Mouse (Mus musculus) MEL (cell line): ENCODE results near the gene Suclg2.

Experiments
- CHD1 ChIP-seq: IDR thresholded peaks from 2 replicates; pipeline ENCODE4 v1.6.1; 2012; ENCODE audit warnings: low read depth, mild to moderate bottlenecking, inconsistent platforms, low read length, improper control_type of control experiment
- CTCF ChIP-seq, 3 experiments: IDR thresholded peaks in 2 of 3; conservative IDR thresholded peaks in 1 of 3; 2 replicates each; pipeline ENCODE4 v1.5.1; 2011 to 2012; ENCODE audit warnings: low read length in 3 of 3, low read depth in 2 of 3, mild to moderate bottlenecking in 2 of 3, improper control_type of control experiment in 1 of 3, inconsistent platforms in 1 of 3, mixed read lengths in 1 of 3, moderate library complexity in 1 of 3; ENCODE audit not compliant: control insufficient read depth in 1 of 3, insufficient read depth in 1 of 3, poor library complexity in 1 of 3, severe bottlenecking in 1 of 3
- EP300 ChIP-seq, 2 experiments: IDR thresholded peaks; 2 replicates each; pipeline ENCODE4 v1.6.1; 2011; ENCODE audit warnings: improper control_type of control experiment in 2 of 2, low read length in 2 of 2, low read depth in 1 of 2, mild to moderate bottlenecking in 1 of 2
- ETS1 ChIP-seq: IDR thresholded peaks from 2 replicates; pipeline ENCODE4 v1.6.1; 2012; ENCODE audit warnings: low read depth, mild to moderate bottlenecking, inconsistent platforms, low read length, improper control_type of control experiment, moderate library complexity
- GABPA ChIP-seq: IDR thresholded peaks from 2 replicates; pipeline ENCODE4 v1.6.1; 2012; ENCODE audit warnings: low read depth, mild to moderate bottlenecking, inconsistent platforms, low read length, improper control_type of control experiment, moderate library complexity
- MAFK ChIP-seq: IDR thresholded peaks from 2 replicates; pipeline ENCODE4 v1.6.1; 2011; ENCODE audit warnings: low read depth, mild to moderate bottlenecking, low read length, improper control_type of control experiment, borderline replicate concordance
- NRF1 ChIP-seq: IDR thresholded peaks from 2 replicates; pipeline ENCODE4 v1.6.1; 2014; ENCODE audit warnings: low read depth, mild to moderate bottlenecking, inconsistent platforms, low read length, improper control_type of control experiment, moderate library complexity; ENCODE audit not compliant: poor library complexity, insufficient read depth, severe bottlenecking
- POLR2A ChIP-seq, 2 experiments: IDR thresholded peaks; 2 replicates each; pipeline ENCODE4 v1.6.1; 2011 to 2012; ENCODE audit warnings: low read length in 2 of 2, mild to moderate bottlenecking in 2 of 2, control low read depth in 1 of 2, improper control_type of control experiment in 1 of 2, low read depth in 1 of 2, moderate library complexity in 1 of 2; ENCODE audit not compliant: control insufficient read depth in 1 of 2, insufficient read depth in 1 of 2, poor library complexity in 1 of 2
- POLR2AphosphoS2 ChIP-seq: IDR thresholded peaks from 2 replicates; pipeline ENCODE4 v1.6.1; 2011; ENCODE audit warnings: low read length, improper control_type of control experiment
- RAD21 ChIP-seq: IDR thresholded peaks from 2 replicates; pipeline ENCODE4 v1.6.1; 2011; ENCODE audit warnings: mild to moderate bottlenecking, low read depth, low read length, improper control_type of control experiment
- SMC3 ChIP-seq: IDR thresholded peaks from 2 replicates; pipeline ENCODE4 v1.6.1; 2011; ENCODE audit warnings: low read depth, low read length, improper control_type of control experiment
- TAL1 ChIP-seq: IDR thresholded peaks from 2 replicates; pipeline ENCODE4 v1.6.1; 2012; ENCODE audit warnings: mild to moderate bottlenecking, inconsistent platforms, low read length, moderate library complexity, mixed read lengths
- USF1 ChIP-seq: IDR thresholded peaks from 2 replicates; pipeline ENCODE4 v1.6.1; 2014; ENCODE audit warnings: low read depth, mild to moderate bottlenecking, inconsistent platforms, low read length, improper control_type of control experiment, moderate library complexity
- USF2 ChIP-seq, 2 experiments: IDR thresholded peaks; 2 replicates each; pipeline ENCODE4 v1.6.1; 2011 to 2012; ENCODE audit warnings: improper control_type of control experiment in 2 of 2, low read length in 2 of 2, borderline replicate concordance in 1 of 2, inconsistent platforms in 1 of 2, low read depth in 1 of 2, mild to moderate bottlenecking in 1 of 2; ENCODE audit not compliant: insufficient read depth in 1 of 2

GRCm38 (mm10) chr6:95612412-95613022 lies 106.1 kb downstream of the Suclg2 start:
- TF ChIP-seq CTCF (IDR thresholded peaks at IDR 0.05 in 2 of 3, conservative IDR thresholded peaks at IDR 0.05 in 1 of 3; ENCODE audit: control insufficient read depth in 1 of 3, insufficient read depth in 1 of 3, low read depth in 2 of 3, low read length in 3 of 3, poor library complexity in 1 of 3, severe bottlenecking in 1 of 3) (no peak), SMC3 (no peak), POLR2A (IDR thresholded peaks at IDR 0.05; ENCODE audit: control insufficient read depth in 1 of 2, insufficient read depth in 1 of 2, low read depth in 1 of 2, low read length in 2 of 2, poor library complexity in 1 of 2) (no peak), GABPA (no peak), MAFK (no peak), NRF1 (no peak), USF1 (no peak), CHD1 (no peak), ETS1 (no peak), RAD21 (no peak), EP300 (IDR thresholded peaks at IDR 0.05; ENCODE audit: low read depth in 1 of 2, low read length in 2 of 2) (no peak), TAL1 (no peak), POLR2AphosphoS2 (no peak), USF2 (IDR thresholded peaks at IDR 0.05; ENCODE audit: borderline replicate concordance in 1 of 2, insufficient read depth in 1 of 2, low read depth in 1 of 2, low read length in 2 of 2) (no peak)
